Mouse (Mus musculus): Measurements from ENCODE around the gene Suco. TPM values are rescaled to one million over a fixed set of nuclear protein-coding genes. Genes with fewer than 3 reads are reported as not detected.

The Suco gene
- polyA plus RNA-seq, 1 experiment: 3.7 TPM

GRCm38 (mm10) chr1:161800256-161800655 is 76.2 kb downstream of the Suco start:
- no peak overlapping the region for H3K27ac ChIP-seq (ENCODE audit: insufficient read depth, low read depth, low read length)
- DNase-seq: no peak
- TF ChIP-seq POLR2A (IDR thresholded peaks at IDR 0.05; ENCODE audit: low read depth, low read length) (no peak), CTCF (conservative IDR thresholded peaks at IDR 0.05; ENCODE audit: insufficient read depth, insufficient read length, low read depth, low read length) (no peak)
- H3K36me3 ChIP-seq (ENCODE audit: control insufficient read depth, insufficient read depth, low read length): no peaks in the 10 kb centered on the region
- H3K27me3 ChIP-seq (replicated peaks; ENCODE audit: control insufficient read depth, insufficient read depth, low read length): no peaks in the 10 kb centered on the region
- H3K4me3 ChIP-seq (ENCODE audit: insufficient read depth, low read depth, low read length): no peak overlapping the region
- no peaks in the 10 kb centered on the region for H3K4me1 ChIP-seq (ENCODE audit: control insufficient read depth, insufficient read depth, low read length)

DNA sequence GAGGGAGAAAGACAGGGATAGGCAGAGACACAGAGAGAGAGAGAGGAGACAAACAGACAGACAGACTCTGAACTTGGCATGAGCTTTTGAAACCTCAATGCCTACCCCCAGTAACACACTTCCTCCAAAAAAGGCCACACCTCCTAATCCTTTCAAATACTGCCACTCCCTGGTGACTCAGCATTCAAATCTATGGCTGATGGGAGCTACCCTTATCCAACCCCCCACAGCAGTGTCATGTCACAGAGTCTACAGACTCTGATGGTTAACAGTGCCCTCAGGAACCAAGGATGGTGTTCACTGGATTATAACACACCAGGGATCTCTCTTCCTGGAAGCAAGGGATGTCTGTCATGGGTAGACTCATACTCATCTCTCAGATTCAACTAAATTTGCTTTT is 76.7 kb downstream of the Suco start:
- no peak overlapping the region for H3K27ac ChIP-seq (ENCODE audit: insufficient read depth, low read depth, low read length)
- H3K4me3 ChIP-seq (ENCODE audit: insufficient read depth, low read depth, low read length): no peak overlapping the region
- no peaks in the 10 kb centered on the region for H3K27me3 ChIP-seq (replicated peaks; ENCODE audit: control insufficient read depth, insufficient read depth, low read length)
- H3K36me3 ChIP-seq (ENCODE audit: control insufficient read depth, insufficient read depth, low read length): no peaks in the 10 kb centered on the region
- no peak for TF ChIP-seq CTCF (conservative IDR thresholded peaks at IDR 0.05; ENCODE audit: insufficient read depth, insufficient read length, low read depth, low read length)
- no peak for TF ChIP-seq POLR2A (IDR thresholded peaks at IDR 0.05; ENCODE audit: low read depth, low read length)
- no peak for DNase-seq
- H3K4me1 ChIP-seq (ENCODE audit: control insufficient read depth, insufficient read depth, low read length): no peaks in the 10 kb centered on the region

- Histone ChIP-seq H3K27me3 (replicated peaks; ENCODE audit: control insufficient read depth, insufficient read depth, low read length) (no peaks in the 10 kb centered on the region), H3K36me3 (ENCODE audit: control insufficient read depth, insufficient read depth, low read length) (no peaks in the 10 kb centered on the region), H3K4me3 (ENCODE audit: insufficient read depth, low read depth, low read length) (no peak overlapping the region), H3K4me1 (ENCODE audit: control insufficient read depth, insufficient read depth, low read length) (no peaks in the 10 kb centered on the region), H3K27ac (ENCODE audit: insufficient read depth, low read depth, low read length) (no peak overlapping the region)
- DNase-seq: no peak
- 89% methylated on average over 3 of the region's 3 CpGs for WGBS
- TF ChIP-seq CTCF (conservative IDR thresholded peaks at IDR 0.05; ENCODE audit: insufficient read depth, insufficient read length, low read depth, low read length): no peak
- TF ChIP-seq POLR2A (IDR thresholded peaks at IDR 0.05; ENCODE audit: low read depth, low read length): no peak
Measured at GRCm38 (mm10) chr1:161798866-161799265, 77.6 kb downstream of the Suco start.

DNA sequence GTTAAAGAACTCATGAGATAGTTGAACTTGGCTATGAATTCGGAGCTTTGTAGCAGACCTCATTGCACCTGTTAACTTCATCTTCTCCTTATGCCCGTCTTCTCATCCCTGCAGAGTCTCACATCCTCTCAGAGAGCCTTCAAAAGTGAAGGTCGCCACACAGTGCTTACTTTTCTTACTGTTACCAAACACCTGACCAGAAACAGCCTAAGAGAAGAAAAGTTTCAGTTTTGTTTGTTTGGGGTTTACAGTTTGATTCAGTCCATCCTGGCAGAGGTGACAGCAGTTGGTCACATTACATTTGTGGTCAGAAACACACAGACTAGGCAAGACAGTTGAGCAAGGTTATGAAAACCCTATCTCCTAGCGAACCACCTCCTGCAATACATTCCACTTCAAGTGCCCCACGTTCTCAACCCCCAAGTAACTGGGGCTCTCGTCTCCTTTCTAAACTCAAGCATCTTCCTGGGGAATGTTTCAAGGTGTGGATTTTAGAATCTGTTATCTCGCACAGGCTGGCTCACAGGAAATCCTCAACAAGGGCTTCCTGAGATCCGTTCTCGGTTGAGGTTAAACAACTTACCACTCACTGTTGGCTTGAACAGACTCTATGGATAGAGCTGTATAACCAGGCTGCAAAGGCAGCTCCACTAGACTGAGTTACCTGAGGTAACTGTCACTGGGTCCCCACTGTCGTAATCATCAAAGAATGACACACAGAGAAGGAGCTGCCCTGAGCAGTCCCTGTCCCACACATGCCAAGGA is 81.9 kb downstream of the Suco start:
- 83% methylated on average over 10 of the region's 10 CpGs for WGBS
- no peaks in the 10 kb centered on the region for H3K36me3 ChIP-seq (ENCODE audit: control insufficient read depth, insufficient read depth, low read length)
- H3K27me3 ChIP-seq (replicated peaks; ENCODE audit: control insufficient read depth, insufficient read depth, low read length): no peaks in the 10 kb centered on the region
- H3K27ac ChIP-seq (ENCODE audit: insufficient read depth, low read depth, low read length): no peak overlapping the region
- TF ChIP-seq POLR2A (IDR thresholded peaks at IDR 0.05; ENCODE audit: low read depth, low read length) (no peak), CTCF (conservative IDR thresholded peaks at IDR 0.05; ENCODE audit: insufficient read depth, insufficient read length, low read depth, low read length) (no peak)
- H3K4me1 ChIP-seq (ENCODE audit: control insufficient read depth, insufficient read depth, low read length): no peaks in the 10 kb centered on the region
- DNase-seq: no peak
- H3K4me3 ChIP-seq (ENCODE audit: insufficient read depth, low read depth, low read length): no peak overlapping the region

DNA sequence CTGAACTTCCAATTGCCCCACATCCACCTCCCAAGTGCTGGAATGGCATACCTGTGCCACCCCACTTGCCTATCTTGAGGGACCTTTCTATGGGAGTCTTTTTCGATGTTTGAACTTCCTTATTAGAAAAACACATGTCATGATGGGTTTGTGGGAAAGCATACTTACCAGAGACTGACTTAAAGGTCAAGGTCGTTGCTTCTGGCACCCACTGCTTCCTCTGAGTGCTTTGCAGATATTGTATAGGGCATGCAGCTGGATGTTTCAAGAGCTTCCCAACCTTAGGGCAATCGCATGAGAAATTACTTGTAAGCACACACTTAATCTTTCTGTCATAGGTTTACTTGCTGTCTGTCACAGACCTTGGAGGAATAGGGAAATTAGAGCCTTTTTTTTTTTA is 83.2 kb downstream of the Suco start:
- TF ChIP-seq POLR2A (IDR thresholded peaks at IDR 0.05; ENCODE audit: low read depth, low read length) (no peak), CTCF (conservative IDR thresholded peaks at IDR 0.05; ENCODE audit: insufficient read depth, insufficient read length, low read depth, low read length) (no peak)
- no peak for DNase-seq

GRCm38 (mm10) chr1:161792687-161792969 is 83.9 kb downstream of the Suco start:
- no peaks in the 10 kb centered on the region for H3K4me1 ChIP-seq (ENCODE audit: control insufficient read depth, insufficient read depth, low read length)
- no peak for DNase-seq
- H3K36me3 ChIP-seq (ENCODE audit: control insufficient read depth, insufficient read depth, low read length): no peaks in the 10 kb centered on the region
- no peak overlapping the region for H3K27ac ChIP-seq (ENCODE audit: insufficient read depth, low read depth, low read length)
- H3K4me3 ChIP-seq (ENCODE audit: insufficient read depth, low read depth, low read length): no peak overlapping the region
- TF ChIP-seq CTCF (conservative IDR thresholded peaks at IDR 0.05; ENCODE audit: insufficient read depth, insufficient read length, low read depth, low read length): no peak
- TF ChIP-seq POLR2A (IDR thresholded peaks at IDR 0.05; ENCODE audit: low read depth, low read length): no peak
- no peaks in the 10 kb centered on the region for H3K27me3 ChIP-seq (replicated peaks; ENCODE audit: control insufficient read depth, insufficient read depth, low read length)
- WGBS: 90% methylated on average over 4 of the region's 4 CpGs

More for the DNA sequence above, 83.2 kb downstream of the Suco start:
- Histone ChIP-seq H3K27ac (ENCODE audit: insufficient read depth, low read depth, low read length) (no peak overlapping the region), H3K4me3 (ENCODE audit: insufficient read depth, low read depth, low read length) (no peak overlapping the region), H3K4me1 (ENCODE audit: control insufficient read depth, insufficient read depth, low read length) (no peaks in the 10 kb centered on the region), H3K27me3 (replicated peaks; ENCODE audit: control insufficient read depth, insufficient read depth, low read length) (no peaks in the 10 kb centered on the region), H3K36me3 (ENCODE audit: control insufficient read depth, insufficient read depth, low read length) (no peaks in the 10 kb centered on the region)
- WGBS: 63% methylated on average over 3 of the region's 3 CpGs

GRCm38 (mm10) chr1:161791854-161792686 is 84.4 kb downstream of the Suco start:
- Histone ChIP-seq H3K4me3 (ENCODE audit: insufficient read depth, low read depth, low read length) (no peak overlapping the region), H3K4me1 (ENCODE audit: control insufficient read depth, insufficient read depth, low read length) (no peaks in the 10 kb centered on the region), H3K27me3 (replicated peaks; ENCODE audit: control insufficient read depth, insufficient read depth, low read length) (no peaks in the 10 kb centered on the region), H3K36me3 (ENCODE audit: control insufficient read depth, insufficient read depth, low read length) (no peaks in the 10 kb centered on the region), H3K27ac (ENCODE audit: insufficient read depth, low read depth, low read length) (no peak overlapping the region)
- 88% methylated on average over 8 of the region's 8 CpGs for WGBS
- TF ChIP-seq CTCF (conservative IDR thresholded peaks at IDR 0.05; ENCODE audit: insufficient read depth, insufficient read length, low read depth, low read length) (no peak), POLR2A (IDR thresholded peaks at IDR 0.05; ENCODE audit: low read depth, low read length) (no peak)
- no peak for DNase-seq

All from kidney, adult 2 months (tissue).